In the genomic region with DNA sequence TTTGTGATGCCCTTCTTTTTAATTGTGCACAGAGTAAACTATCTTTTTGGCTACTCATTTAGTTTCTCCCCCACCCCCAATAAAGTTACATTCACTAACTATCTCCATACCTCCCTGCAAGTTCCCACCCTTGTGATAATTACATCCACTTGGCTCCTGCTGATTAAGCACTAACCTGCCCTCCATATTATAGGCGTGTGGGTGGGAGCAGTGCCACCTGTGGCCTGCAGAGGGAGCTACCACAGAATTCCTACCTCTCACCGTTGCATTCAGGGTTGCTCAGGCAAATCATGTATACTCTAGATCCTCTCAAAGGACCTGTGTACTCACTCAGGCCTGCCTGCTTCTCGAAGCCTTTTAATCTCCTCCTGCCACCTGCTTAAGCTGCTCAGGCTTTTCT, we compare ENCODE assay signal across 15 mouse cellular contexts. TPM values are rescaled to one million over a fixed set of nuclear protein-coding genes. Genes with fewer than 3 reads are reported as not detected.
A peak's percentile ranks its signal among the peaks of the same experiment; 100 is the strongest.
DNase-seq lines count a peak whose midpoint lies in the region; ATAC-seq and TF ChIP-seq lines count a peak whose summit lies in the region.
"Had no signal": no experiment of that assay in that cellular context is flagged by ENCODE, and none has a peak within 500 bp of the region (broad histone marks: within the 10 kb centered on the region; RNA-seq: fewer than 3 reads in every experiment).

No protein-coding gene starts in this region.

- H3K4me1 ChIP-seq in ES-E14 (ENCODE audit: control insufficient read depth in 2 of 2, insufficient read depth in 2 of 2, low read length in 2 of 2, poor library complexity in 1 of 2) = no peaks in the 10 kb centered on the region
- H3K4me1 ChIP-seq: heart, embryonic 15.5 days; hindbrain, embryonic 15.5 days had no signal

- no peak overlapping the region for H3K9ac ChIP-seq in ES-E14 (ENCODE audit: insufficient read depth, low read depth, low read length, poor library complexity, severe bottlenecking)
- H3K9ac ChIP-seq: heart, embryonic 15.5 days; hindbrain, embryonic 15.5 days had no signal

- no peak overlapping the region for H3K4me3 ChIP-seq in left cerebral cortex, adult 2 months
- no peak overlapping the region for H3K4me3 ChIP-seq in ES-E14 (ENCODE audit: insufficient read depth in 1 of 2, low read depth in 1 of 2, low read length in 2 of 2, poor library complexity in 1 of 2, severe bottlenecking in 1 of 2)
- H3K4me3 ChIP-seq: heart, embryonic 15.5 days; hindbrain, embryonic 15.5 days had no signal

- TF ChIP-seq CTCF in left cerebral cortex, adult 2 months (IDR thresholded peaks at IDR 0.05) = peak; percentile 14

- H3K9me3 ChIP-seq in ES-E14 (ENCODE audit: control insufficient read depth, insufficient read depth, low read depth, low read length) = peaks cover 2% of the 10 kb centered on the region; the same call in 1 of the 2 replicates
- H3K9me3 ChIP-seq: heart, embryonic 15.5 days; hindbrain, embryonic 15.5 days had no signal

- in situ Hi-C loops in ES-E14 (cut with MboI; ENCODE audit: low sequenced_read_pairs in 2 of 2, unreplicated experiment in 2 of 2) = no loop called here

- no peaks in the 10 kb centered on the region for H3K36me3 ChIP-seq in ES-E14 (ENCODE audit: control insufficient read depth, insufficient read depth, low read length, poor library complexity, severe bottlenecking)
- H3K36me3 ChIP-seq: heart, embryonic 15.5 days; hindbrain, embryonic 15.5 days had no signal

- no peak for DNase-seq in left cerebral cortex, adult 2 months (ENCODE audit: extremely low spot score in 1 of 2, low spot score in 2 of 2)
- no peak for DNase-seq in left cerebral cortex, postnatal 4 days
- peak; percentile 41 to 51 for DNase-seq in B cell, adult 2 months
- peak; percentile 27 for DNase-seq in ES-E14 (ENCODE audit: low read depth, low spot score)
- no peak for DNase-seq in T-cell, adult 2 months (ENCODE audit: low spot score)
- DNase-seq in cerebellum, postnatal 4 days (ENCODE audit: low spot score in 2 of 2) = no peak
- DNase-seq: adrenal gland, postnatal 14 days; cerebellum, adult 11-12 months; kidney, adult 8-10 months; right cerebral cortex, postnatal 25 days had no signal

- intact Hi-C loops in left cerebral cortex, adult 2 months (cut with DNase I) = no loop called here
- intact Hi-C loops in left cerebral cortex, postnatal 4 days (cut with DNase I) = no loop called here

- H3K27ac ChIP-seq in left cerebral cortex, adult 2 months = no peak overlapping the region
- no peak overlapping the region for H3K27ac ChIP-seq in ES-E14 (ENCODE audit: insufficient read depth, low read depth, low read length, poor library complexity, severe bottlenecking)
- H3K27ac ChIP-seq: heart, embryonic 15.5 days; hindbrain, embryonic 15.5 days had no signal

- 0 out of 2 replicates have a peak, but pooled peaks have one; percentile 67 for ATAC-seq in erythroid progenitor cell, adult 5-6 weeks (replicated peaks; ENCODE audit: low FRiP score, poor library complexity, severe bottlenecking)
- ATAC-seq in monocyte, adult 5-6 weeks (replicated peaks; ENCODE audit: insufficient number of reproducible peaks, low FRiP score, low TSS enrichment, poor library complexity, severe bottlenecking) = no peak
- ATAC-seq: CD4-positive, CD25-positive, alpha-beta regulatory T cell, adult 4 months had no signal

TF ChIP-seq in ES-E14, 5 proteins besides CTCF, POLR2A, EP300 and RAD21:
- TF ChIP-seq HCFC1 (IDR thresholded peaks at IDR 0.05; ENCODE audit: borderline replicate concordance, insufficient read depth, low read length) (no peak), ZC3H11A (IDR thresholded peaks at IDR 0.05; ENCODE audit: borderline replicate concordance, low read depth, low read length) (no peak), ZNF384 (IDR thresholded peaks at IDR 0.05; ENCODE audit: low read depth, low read length) (no peak), CHD2 (IDR thresholded peaks at IDR 0.05; ENCODE audit: low read depth, low read length) (no peak), MAFK (IDR thresholded peaks at IDR 0.05; ENCODE audit: insufficient read depth, low read depth, low read length) (peak; percentile 72; the same call in 1 of the 2 replicates)

RNA-seq across cellular contexts. Expression of a gene that starts 56.1 kb away (rescaled TPM):
- total RNA-seq in left cerebral cortex, adult 2 months (2021) = 10 to 100 TPM; 12.6 to 14.6 TPM
- 10 to 100 TPM; 14.6 to 16.0 TPM for total RNA-seq in left cerebral cortex, postnatal 4 days (2021)
- total RNA-seq in ES-E14 (2012; rRNA removed) = 24.8 and 28.9 TPM in 2 replicates
- 9.7 and 10.1 TPM in 2 replicates for total RNA-seq in erythroid progenitor cell, adult 5-6 weeks (2015; ENCODE audit: low replicate concordance)
- 1.2 and 3.2 TPM in 2 replicates for total RNA-seq in erythroid progenitor cell, adult 5-6 weeks (2017; ENCODE audit: low replicate concordance)
- 6.5 to 16.7 TPM (median 11.3 TPM) in 3 replicates for total RNA-seq in monocyte, adult 5-6 weeks (2017)

RNA-seq across cellular contexts. Expression of a gene that starts 56.2 kb away (rescaled TPM):
- 10 to 100 TPM; 14.1 TPM for total RNA-seq in left cerebral cortex, adult 2 months (2021)
- total RNA-seq in left cerebral cortex, postnatal 4 days (2021) = 10 to 100 TPM; 10.7 to 11.2 TPM
- total RNA-seq in ES-E14 (2012; rRNA removed) = 8.5 and 10.2 TPM in 2 replicates
- total RNA-seq in erythroid progenitor cell, adult 5-6 weeks (2015; ENCODE audit: low replicate concordance) = 5.4 and 7.9 TPM in 2 replicates
- 2.6 and 5.0 TPM in 2 replicates for total RNA-seq in erythroid progenitor cell, adult 5-6 weeks (2017; ENCODE audit: low replicate concordance)
- total RNA-seq in monocyte, adult 5-6 weeks (2017) = 10.5 to 16.7 TPM (median 11.8 TPM) in 3 replicates

Comparison
In these comparisons a context has a peak if more than half of its experiments do, and no peak if none do; other contexts are left out.
1. DNase-seq: peak in B cell, adult 2 months (2 of 2) and ES-E14 (single experiment); none in left cerebral cortex, adult 2 months (0 of 2), left cerebral cortex, postnatal 4 days (single experiment), T-cell, adult 2 months (single experiment) and cerebellum, postnatal 4 days (0 of 2).